Mouse (Mus musculus): ENCODE measurements around the gene Lhx3.
A peak's percentile ranks its signal among the peaks of the same experiment; 100 is the strongest.

Gene Lhx3

GRCm38 (mm10) chr2:26208126-26208789 lies at the start of gene Lhx3:
Gene Lhx3, minus strand, starts transcription at chr2:26208289.
- peak; percentile 79 for DNase-seq (ENCODE audit: low spot score)

- no peak for DNase-seq (ENCODE audit: low spot score)
Observed at GRCm38 (mm10) chr2:26257315-26258096, 49.4 kb upstream of the Lhx3 start.

- DNase-seq (ENCODE audit: low spot score), result no peak
Observed at GRCm38 (mm10) chr2:26254816-26255215, 46.7 kb upstream of the Lhx3 start.

- no peak for DNase-seq (ENCODE audit: low spot score)
Observed at GRCm38 (mm10) chr2:26252514-26253206, 44.6 kb upstream of the Lhx3 start.

GRCm38 (mm10) chr2:26247531-26247930 lies 39.4 kb upstream of the Lhx3 start:
- no peak for DNase-seq (ENCODE audit: low spot score)

- no peak for DNase-seq (ENCODE audit: low spot score)
Observed at GRCm38 (mm10) chr2:26240841-26241240, 32.8 kb upstream of the Lhx3 start.

GRCm38 (mm10) chr2:26240330-26240729 lies 32.2 kb upstream of the Lhx3 start:
- no peak for DNase-seq (ENCODE audit: low spot score)

GRCm38 (mm10) chr2:26237290-26237782 lies 29.2 kb upstream of the Lhx3 start, which contains the start of gene Qsox2:
Gene Qsox2, minus strand, starts transcription at chr2:26237525.
- peak; percentile 88 for DNase-seq (ENCODE audit: low spot score)

GRCm38 (mm10) chr2:26236681-26237289 lies 28.7 kb upstream of the Lhx3 start:
- DNase-seq (ENCODE audit: low spot score), result no peak

- DNase-seq (ENCODE audit: low spot score), result no peak
Observed at GRCm38 (mm10) chr2:26234771-26235170, 26.7 kb upstream of the Lhx3 start.

- DNase-seq (ENCODE audit: low spot score), result no peak
Observed at GRCm38 (mm10) chr2:26234253-26234652, 26.2 kb upstream of the Lhx3 start.

- DNase-seq (ENCODE audit: low spot score), result no peak
Observed at GRCm38 (mm10) chr2:26231366-26231765, 23.3 kb upstream of the Lhx3 start.

- DNase-seq (ENCODE audit: low spot score), result no peak
Observed at GRCm38 (mm10) chr2:26230253-26230652, 22.2 kb upstream of the Lhx3 start.

GRCm38 (mm10) chr2:26227788-26228187 lies 19.7 kb upstream of the Lhx3 start:
- no peak for DNase-seq (ENCODE audit: low spot score)

- no peak for DNase-seq (ENCODE audit: low spot score)
Observed at GRCm38 (mm10) chr2:26225242-26225641, 17.2 kb upstream of the Lhx3 start.

- no peak for DNase-seq (ENCODE audit: low spot score)
Observed at GRCm38 (mm10) chr2:26223961-26224360, 15.9 kb upstream of the Lhx3 start.

- no peak for DNase-seq (ENCODE audit: low spot score)
Observed at GRCm38 (mm10) chr2:26214526-26214925, 6.4 kb upstream of the Lhx3 start.

- no peak for DNase-seq (ENCODE audit: low spot score)
Observed at GRCm38 (mm10) chr2:26209566-26209965, 1.5 kb upstream of the Lhx3 start.

- no peak for DNase-seq (ENCODE audit: low spot score)
Observed at GRCm38 (mm10) chr2:26207559-26207958, 530 bp downstream of the Lhx3 start.

GRCm38 (mm10) chr2:26205761-26206160 lies 2.3 kb downstream of the Lhx3 start:
- DNase-seq (ENCODE audit: low spot score), result no peak

- no peak for DNase-seq (ENCODE audit: low spot score)
Observed at GRCm38 (mm10) chr2:26205126-26205525, 3.0 kb downstream of the Lhx3 start.

GRCm38 (mm10) chr2:26202849-26203475 lies 5.1 kb downstream of the Lhx3 start:
- DNase-seq (ENCODE audit: low spot score), result no peak
